Mouse (Mus musculus) gastrocnemius, adult 2 months (tissue): ENCODE data around the gene Cacng3. TPM values are rescaled to one million over a fixed set of nuclear protein-coding genes. Genes with fewer than 3 reads are reported as not detected.

Experiments used
- DNase-seq: peaks from one replicate; pipeline ENCODE4 v3.0.0; 2022
- H3K27ac ChIP-seq: fragments of 200-600 bp; 2 replicates; pipeline ENCODE4 v1.8.1; 2022; ENCODE audit warnings: mild to moderate bottlenecking
- H3K4me3 ChIP-seq: fragments of 200-600 bp; 2 replicates; pipeline ENCODE4 v1.8.1; 2022; ENCODE audit warnings: mild to moderate bottlenecking, moderate library complexity
- CTCF ChIP-seq: fragments of 200-600 bp; IDR thresholded peaks from 2 replicates; pipeline ENCODE4 v1.8.1; 2022; ENCODE audit warnings: antibody characterized with exemption, mild to moderate bottlenecking, moderate library complexity
- intact Hi-C: fragments of 180-260 bp; cut with DNase I; formaldehyde crosslinking; loops from one replicate; pipeline ENCODE4 v1.15.1; 2025
- long read RNA-seq, 2 experiments: library from polyadenylated mRNA; stranded (forward); transcript quantifications; one replicate each; pipeline ENCODE4 v2.0.0; 2021
- total RNA-seq, 2 experiments: library from RNA; stranded (reverse); gene quantifications; 2 replicates each; pipeline ENCODE4 v1.2.3; 2021

Gene Cacng3
- total RNA-seq: not detected
- long read RNA-seq, experiment 1: 0 reads
- long read RNA-seq, experiment 2: 0 reads

- no peak for DNase-seq
- no peak within 1 kb of the TSS for H3K4me3 ChIP-seq
- H3K27ac ChIP-seq: no peak within 1 kb of the TSS
- TF ChIP-seq CTCF: no peak
- intact Hi-C loops: loop anchor here (10.0 kb wide), 1 partner anchor 196 kb away; no protein-coding TSS in a partner anchor
Measured at GRCm38 (mm10) chr7:122670442-122670872, at the start of gene Cacng3. Gene Cacng3 (plus strand): TSS chr7:122670492.

GRCm38 (mm10) chr7:122622125-122622774, 48.0 kb upstream of the Cacng3 start:
- H3K27ac ChIP-seq: no peak overlapping the region
- no peak for DNase-seq
- TF ChIP-seq CTCF: no peak
- intact Hi-C loops: no loop called here
- no peak overlapping the region for H3K4me3 ChIP-seq

- no peak for TF ChIP-seq CTCF
- Histone ChIP-seq H3K4me3 (no peak overlapping the region), H3K27ac (no peak overlapping the region)
- no peak for DNase-seq
- intact Hi-C loops: no loop called here
Measured at GRCm38 (mm10) chr7:122623753-122624152, 46.5 kb upstream of the Cacng3 start.

- intact Hi-C loops: no loop called here
- no peak for DNase-seq
- Histone ChIP-seq H3K4me3 (no peak overlapping the region), H3K27ac (no peak overlapping the region)
- TF ChIP-seq CTCF: no peak
Measured at GRCm38 (mm10) chr7:122628050-122628449, 42.2 kb upstream of the Cacng3 start.

GRCm38 (mm10) chr7:122630386-122630785, 39.9 kb upstream of the Cacng3 start:
- intact Hi-C loops: no loop called here
- no peak overlapping the region for H3K27ac ChIP-seq
- no peak for DNase-seq
- H3K4me3 ChIP-seq: no peak overlapping the region
- TF ChIP-seq CTCF: no peak

GRCm38 (mm10) chr7:122631151-122631550, 39.1 kb upstream of the Cacng3 start:
- intact Hi-C loops: no loop called here
- no peak for TF ChIP-seq CTCF
- Histone ChIP-seq H3K4me3 (no peak overlapping the region), H3K27ac (no peak overlapping the region)
- DNase-seq: no peak

- intact Hi-C loops: no loop called here
Measured at GRCm38 (mm10) chr7:122632946-122633345, 37.3 kb upstream of the Cacng3 start.

GRCm38 (mm10) chr7:122633463-122633862, 36.8 kb upstream of the Cacng3 start:
- H3K27ac ChIP-seq: no peak overlapping the region
- TF ChIP-seq CTCF: no peak
- no peak overlapping the region for H3K4me3 ChIP-seq
- intact Hi-C loops: no loop called here
- DNase-seq: no peak

More at GRCm38 (mm10) chr7:122632946-122633345, 37.3 kb upstream of the Cacng3 start:
- no peak overlapping the region for H3K4me3 ChIP-seq
- H3K27ac ChIP-seq: no peak overlapping the region
- DNase-seq: no peak
- TF ChIP-seq CTCF: no peak

GRCm38 (mm10) chr7:122643676-122644075, 26.6 kb upstream of the Cacng3 start:
- H3K27ac ChIP-seq: no peak overlapping the region
- intact Hi-C loops: no loop called here

GRCm38 (mm10) chr7:122649306-122649705, 21.0 kb upstream of the Cacng3 start:
- Histone ChIP-seq H3K4me3 (no peak overlapping the region), H3K27ac (no peak overlapping the region)
- TF ChIP-seq CTCF: no peak
- DNase-seq: no peak
- intact Hi-C loops: no loop called here

More at GRCm38 (mm10) chr7:122643676-122644075, 26.6 kb upstream of the Cacng3 start:
- no peak for TF ChIP-seq CTCF
- no peak overlapping the region for H3K4me3 ChIP-seq
- no peak for DNase-seq

- DNase-seq: no peak
- Histone ChIP-seq H3K4me3 (no peak overlapping the region), H3K27ac (no peak overlapping the region)
- intact Hi-C loops: no loop called here
- TF ChIP-seq CTCF: no peak
Measured at GRCm38 (mm10) chr7:122652523-122652922, 17.8 kb upstream of the Cacng3 start.

GRCm38 (mm10) chr7:122656671-122657070, 13.6 kb upstream of the Cacng3 start:
- no peak overlapping the region for H3K27ac ChIP-seq
- intact Hi-C loops: no loop called here

GRCm38 (mm10) chr7:122657423-122658126, 12.7 kb upstream of the Cacng3 start:
- Histone ChIP-seq H3K27ac (no peak overlapping the region), H3K4me3 (no peak overlapping the region)
- TF ChIP-seq CTCF: no peak
- DNase-seq: no peak
- intact Hi-C loops: no loop called here

More at GRCm38 (mm10) chr7:122656671-122657070, 13.6 kb upstream of the Cacng3 start:
- no peak overlapping the region for H3K4me3 ChIP-seq
- TF ChIP-seq CTCF: no peak
- no peak for DNase-seq
